Mouse (Mus musculus) G1E (cell line): Measurements from ENCODE around the gene Olfr998. TPM values are rescaled to one million over a fixed set of nuclear protein-coding genes. Genes with fewer than 3 reads are reported as not detected.
A peak's percentile ranks its signal among the peaks of the same experiment; 100 is the strongest.
"Not testable (repeated sequence)": the region's sequence is repeated elsewhere in the genome, so short reads cannot be mapped to it uniquely, and the experiment has no call there.

Experiments used
- ATAC-seq: 2 replicates; pipeline ENCODE4 v1.8.0; 2016; ENCODE audit warnings: mild to moderate bottlenecking; ENCODE audit not compliant: insufficient number of reproducible peaks, poor library complexity, low FRiP score, severe bottlenecking; ENCODE audit errors: extremely low read depth
- DNase-seq: peaks from one replicate; pipeline ENCODE4 v3.0.0; 2012; ENCODE audit warnings: low spot score
- H3K27me3 ChIP-seq: 2 replicates; pipeline ENCODE4 v1.6.1; 2012; ENCODE audit warnings: mild to moderate bottlenecking, low read length, inconsistent platforms; ENCODE audit not compliant: insufficient read depth
- H3K36me3 ChIP-seq: replicated peaks from 2 replicates; pipeline ENCODE3; 2012; ENCODE audit warnings: mild to moderate bottlenecking, inconsistent platforms
- H3K4me1 ChIP-seq: 2 replicates; pipeline ENCODE4 v1.6.1; 2012; ENCODE audit warnings: low read depth, low read length, inconsistent platforms, mixed read lengths; ENCODE audit not compliant: insufficient read depth
- H3K4me3 ChIP-seq: 2 replicates; pipeline ENCODE4 v1.5.1; 2012; ENCODE audit warnings: low read depth, mild to moderate bottlenecking, inconsistent platforms, low read length, moderate library complexity, mixed read lengths
- H3K9me3 ChIP-seq: replicated peaks from 2 replicates; pipeline ENCODE4 v1.6.1; 2012; ENCODE audit warnings: inconsistent platforms
- CTCF ChIP-seq: IDR thresholded peaks from 2 replicates; pipeline ENCODE4 v1.5.1; 2012; ENCODE audit warnings: low read depth, low read length, inconsistent platforms, mixed read lengths
- GATA1 ChIP-seq: IDR thresholded peaks from 2 replicates; pipeline ENCODE4 v1.6.1; 2012; ENCODE audit warnings: borderline replicate concordance, low read length, inconsistent platforms, mixed read lengths
- GATA2 ChIP-seq: IDR thresholded peaks from 2 replicates; pipeline ENCODE4 v1.6.1; 2012; ENCODE audit warnings: low read depth, low read length, inconsistent platforms, borderline replicate concordance
- POLR2AphosphoS5 ChIP-seq: IDR thresholded peaks from 2 replicates; pipeline ENCODE4 v1.6.1; 2012; ENCODE audit warnings: low read depth, low read length, inconsistent platforms; ENCODE audit not compliant: insufficient replicate concordance
- TAL1 ChIP-seq: conservative IDR thresholded peaks from 2 replicates; pipeline ENCODE4 v1.6.1; 2012; ENCODE audit warnings: low read depth, low read length, inconsistent platforms, mixed read lengths
- polyA plus RNA-seq: library from polyadenylated mRNA; stranded (reverse); fragments of >175 nt; gene quantifications from 2 replicates; pipeline ENCODE4 v1.2.3, GENCODE M21; 2012
- total RNA-seq, 2 experiments: library from RNA; stranded (forward) in 1 of 2; stranded (reverse) in 1 of 2; fragments of 200-1000 nt in 1 of 2; fragments of >200 nt in 1 of 2; fragmentation: Nextera tagmentation in 1 of 2; gene quantifications; 2 replicates each; pipeline ENCODE4 v1.2.3; 2014 to 2017

The Olfr998 gene
- not detected in 2 replicates for total RNA-seq (2014; fragmentation: Nextera tagmentation)
- not detected in 2 replicates for total RNA-seq (2017)
- not detected in 2 replicates for polyA plus RNA-seq

- H3K4me3 ChIP-seq, DNase-seq, H3K4me1 ChIP-seq, H3K9me3 ChIP-seq, ATAC-seq, H3K27me3 ChIP-seq, H3K36me3 ChIP-seq: not testable (repeated sequence)
Observed at GRCm38 (mm10) chr2:85588648-85589047, at the start of gene Olfr998. Gene Olfr998 (plus strand): TSS chr2:85588948.

DNA sequence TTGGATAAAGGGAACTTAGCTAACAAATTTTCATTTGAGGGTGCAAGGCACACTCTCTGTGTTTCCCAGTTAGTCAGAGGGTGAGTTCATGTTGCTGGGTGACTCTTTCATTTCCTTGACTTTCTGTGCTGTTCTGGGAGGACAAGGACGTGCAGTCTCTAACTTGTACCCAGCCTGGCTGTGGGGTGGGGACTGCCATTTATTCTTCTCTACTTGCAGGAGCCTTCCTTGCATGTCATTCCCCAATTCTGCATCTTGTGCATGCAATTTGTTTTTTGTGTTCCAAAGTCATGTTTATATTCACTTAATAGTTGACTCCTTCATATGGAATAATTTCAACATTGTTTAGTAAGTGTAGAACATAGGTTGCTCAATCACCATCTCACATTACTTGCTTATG is 33.9 kb upstream of the Olfr998 start:
- ATAC-seq (no peak), DNase-seq (no peak)
- Histone ChIP-seq H3K9me3 (no peaks in the 10 kb centered on the region), H3K4me1 (no peaks in the 10 kb centered on the region), H3K27me3 (no peaks in the 10 kb centered on the region), H3K4me3 (no peak overlapping the region), H3K36me3 (no peaks in the 10 kb centered on the region)
- TF ChIP-seq GATA2 (no peak), TAL1 (no peak), CTCF (no peak), GATA1 (no peak), POLR2AphosphoS5 (no peak)

DNA sequence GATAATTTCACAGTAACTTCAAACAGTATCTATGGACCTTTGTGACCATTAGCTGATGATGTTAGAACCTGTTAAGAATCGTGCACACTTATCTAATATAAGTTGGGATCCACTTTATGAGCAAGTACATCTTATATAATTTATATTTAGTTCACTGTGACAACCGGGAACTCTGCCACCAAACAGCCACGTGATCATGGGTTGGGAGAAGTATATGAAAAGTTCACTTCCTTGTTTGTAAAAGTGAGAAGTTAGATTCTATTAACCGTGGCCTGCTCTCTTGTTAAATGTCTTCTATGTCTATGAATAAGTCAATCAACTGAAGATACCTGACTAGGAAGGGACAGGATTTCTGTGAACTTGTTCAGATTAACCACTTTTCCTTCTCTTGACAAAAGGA is 28.5 kb upstream of the Olfr998 start:
- ATAC-seq (no peak), DNase-seq (no peak)
- H3K27me3 ChIP-seq: no peaks in the 10 kb centered on the region
- H3K4me3 ChIP-seq: no peak overlapping the region
- H3K36me3 ChIP-seq: no peaks in the 10 kb centered on the region
- no peak for TF ChIP-seq GATA2
- TF ChIP-seq TAL1: no peak
- TF ChIP-seq GATA1: no peak
- TF ChIP-seq POLR2AphosphoS5: no peak
- TF ChIP-seq CTCF: no peak
- no peaks in the 10 kb centered on the region for H3K4me1 ChIP-seq
- no peaks in the 10 kb centered on the region for H3K9me3 ChIP-seq

GRCm38 (mm10) chr2:85561187-85561586 is 27.6 kb upstream of the Olfr998 start:
- ATAC-seq: no peak
- H3K4me1 ChIP-seq: no peaks in the 10 kb centered on the region
- no peak overlapping the region for H3K4me3 ChIP-seq
- no peaks in the 10 kb centered on the region for H3K9me3 ChIP-seq
- peak; percentile 1 for DNase-seq
- TF ChIP-seq GATA2 (no peak), GATA1 (no peak), TAL1 (no peak), CTCF (peak; percentile 33; the same call in 1 of the 2 replicates), POLR2AphosphoS5 (no peak)
- no peaks in the 10 kb centered on the region for H3K27me3 ChIP-seq
- no peaks in the 10 kb centered on the region for H3K36me3 ChIP-seq

- H3K9me3 ChIP-seq: no peaks in the 10 kb centered on the region
- no peaks in the 10 kb centered on the region for H3K27me3 ChIP-seq
- DNase-seq (no peak), ATAC-seq (no peak)
- TF ChIP-seq CTCF: no peak
- TF ChIP-seq GATA1: no peak
- no peak for TF ChIP-seq GATA2
- no peak for TF ChIP-seq TAL1
- no peak for TF ChIP-seq POLR2AphosphoS5
- no peaks in the 10 kb centered on the region for H3K36me3 ChIP-seq
- no peak within 1 kb of the TSS for H3K4me3 ChIP-seq
- H3K4me1 ChIP-seq: no peaks in the 10 kb centered on the region
Observed at GRCm38 (mm10) chr2:85578915-85579314, 9.8 kb upstream of the Olfr998 start, which contains the start of gene Olfr996. Gene Olfr996 (plus strand): TSS chr2:85579215.

GRCm38 (mm10) chr2:85611803-85612202 is 23.1 kb downstream of the Olfr998 start, which contains the start of gene Olfr1000:
Gene Olfr1000 (minus strand): TSS chr2:85611903.
- no peaks in the 10 kb centered on the region for H3K36me3 ChIP-seq
- no peak within 1 kb of the TSS for H3K4me3 ChIP-seq
- no peaks in the 10 kb centered on the region for H3K9me3 ChIP-seq
- ATAC-seq (no peak), DNase-seq (no peak)
- no peaks in the 10 kb centered on the region for H3K4me1 ChIP-seq
- H3K27me3 ChIP-seq: no peaks in the 10 kb centered on the region
- TF ChIP-seq GATA2 (no peak), TAL1 (no peak), POLR2AphosphoS5 (no peak), GATA1 (no peak), CTCF (no peak)

Other genes starting within 250 kb of the Olfr998 start
- not detected in 2 replicates for gene Olfr987, start 249.6 kb upstream of the Olfr998 start, total RNA-seq (2014; fragmentation: Nextera tagmentation)
- 0.06 and 0.27 TPM in 2 replicates for gene Olfr987, start 249.6 kb upstream of the Olfr998 start, total RNA-seq (2017)
- not detected in 2 replicates for gene Olfr987, start 249.6 kb upstream of the Olfr998 start, polyA plus RNA-seq
- gene Olfr988, start 225.7 kb upstream of the Olfr998 start, total RNA-seq (2014; fragmentation: Nextera tagmentation): not detected in 2 replicates
- 0.76 TPM in 1 of 2 replicates, not detected in the other for gene Olfr988, start 225.7 kb upstream of the Olfr998 start, total RNA-seq (2017)
- gene Olfr988, start 225.7 kb upstream of the Olfr998 start, polyA plus RNA-seq: not detected in 2 replicates
- not detected in 2 replicates for gene Olfr992, start 179.5 kb upstream of the Olfr998 start, total RNA-seq (2014; fragmentation: Nextera tagmentation)
- gene Olfr992, start 179.5 kb upstream of the Olfr998 start, total RNA-seq (2017): not detected in 2 replicates
- gene Olfr992, start 179.5 kb upstream of the Olfr998 start, polyA plus RNA-seq: not detected in 2 replicates
- gene Olfr993, start 174.1 kb upstream of the Olfr998 start, total RNA-seq (2014; fragmentation: Nextera tagmentation): not detected in 2 replicates
- gene Olfr993, start 174.1 kb upstream of the Olfr998 start, total RNA-seq (2017): not detected in 2 replicates
- gene Olfr993, start 174.1 kb upstream of the Olfr998 start, polyA plus RNA-seq: not detected in 2 replicates
- not detected in 2 replicates for gene Olfr994, start 152.5 kb upstream of the Olfr998 start, total RNA-seq (2014; fragmentation: Nextera tagmentation)
- 0.11 and 0.17 TPM in 2 replicates for gene Olfr994, start 152.5 kb upstream of the Olfr998 start, total RNA-seq (2017)
- gene Olfr994, start 152.5 kb upstream of the Olfr998 start, polyA plus RNA-seq: not detected in 2 replicates
- gene Olfr995, start 145.3 kb upstream of the Olfr998 start, total RNA-seq (2014; fragmentation: Nextera tagmentation): not detected in 2 replicates
- gene Olfr995, start 145.3 kb upstream of the Olfr998 start, total RNA-seq (2017): 0.11 and 0.12 TPM in 2 replicates
- not detected in 2 replicates for gene Olfr995, start 145.3 kb upstream of the Olfr998 start, polyA plus RNA-seq
- gene 4833423E24Rik, start 69.9 kb upstream of the Olfr998 start, total RNA-seq (2014; fragmentation: Nextera tagmentation): not detected in 2 replicates
- gene 4833423E24Rik, start 69.9 kb upstream of the Olfr998 start, total RNA-seq (2017): 0.11 TPM in 1 of 2 replicates, not detected in the other
- gene 4833423E24Rik, start 69.9 kb upstream of the Olfr998 start, polyA plus RNA-seq: not detected in 2 replicates
- gene Olfr996, start 9.7 kb upstream of the Olfr998 start, total RNA-seq (2014; fragmentation: Nextera tagmentation): not detected in 2 replicates
- not detected in 2 replicates for gene Olfr996, start 9.7 kb upstream of the Olfr998 start, total RNA-seq (2017)
- gene Olfr996, start 9.7 kb upstream of the Olfr998 start, polyA plus RNA-seq: not detected in 2 replicates
- not detected in 2 replicates for gene Olfr1000, start 23.0 kb downstream of the Olfr998 start, total RNA-seq (2014; fragmentation: Nextera tagmentation)
- gene Olfr1000, start 23.0 kb downstream of the Olfr998 start, total RNA-seq (2017): 0.12 and 0.22 TPM in 2 replicates
- gene Olfr1000, start 23.0 kb downstream of the Olfr998 start, polyA plus RNA-seq: not detected in 2 replicates
- gene Olfr1002, start 61.8 kb downstream of the Olfr998 start, total RNA-seq (2014; fragmentation: Nextera tagmentation): not detected in 2 replicates
- gene Olfr1002, start 61.8 kb downstream of the Olfr998 start, total RNA-seq (2017): 0.12 TPM in 1 of 2 replicates, not detected in the other
- gene Olfr1002, start 61.8 kb downstream of the Olfr998 start, polyA plus RNA-seq: not detected in 2 replicates
- not detected in 2 replicates for gene Olfr154, start 75.5 kb downstream of the Olfr998 start, total RNA-seq (2014; fragmentation: Nextera tagmentation)
- gene Olfr154, start 75.5 kb downstream of the Olfr998 start, total RNA-seq (2017): 0.11 and 0.29 TPM in 2 replicates
- not detected in 2 replicates for gene Olfr154, start 75.5 kb downstream of the Olfr998 start, polyA plus RNA-seq
- not detected in 2 replicates for gene Olfr1006, start 89.8 kb downstream of the Olfr998 start, total RNA-seq (2014; fragmentation: Nextera tagmentation)
- not detected in 2 replicates for gene Olfr1006, start 89.8 kb downstream of the Olfr998 start, total RNA-seq (2017)
- not detected in 2 replicates for gene Olfr1006, start 89.8 kb downstream of the Olfr998 start, polyA plus RNA-seq
- not detected in 2 replicates for gene Olfr1008, start 100.5 kb downstream of the Olfr998 start, total RNA-seq (2014; fragmentation: Nextera tagmentation)
- 0.11 and 0.12 TPM in 2 replicates for gene Olfr1008, start 100.5 kb downstream of the Olfr998 start, total RNA-seq (2017)
- gene Olfr1008, start 100.5 kb downstream of the Olfr998 start, polyA plus RNA-seq: not detected in 2 replicates
- not detected in 2 replicates for gene Olfr1009, start 126.5 kb downstream of the Olfr998 start, total RNA-seq (2014; fragmentation: Nextera tagmentation)
- 0.05 and 0.12 TPM in 2 replicates for gene Olfr1009, start 126.5 kb downstream of the Olfr998 start, total RNA-seq (2017)
- gene Olfr1009, start 126.5 kb downstream of the Olfr998 start, polyA plus RNA-seq: not detected in 2 replicates
- gene Olfr1012, start 173.8 kb downstream of the Olfr998 start, total RNA-seq (2014; fragmentation: Nextera tagmentation): not detected in 2 replicates
- gene Olfr1012, start 173.8 kb downstream of the Olfr998 start, total RNA-seq (2017): 0.12 and 0.16 TPM in 2 replicates
- not detected in 2 replicates for gene Olfr1012, start 173.8 kb downstream of the Olfr998 start, polyA plus RNA-seq
- gene Olfr1013, start 178.2 kb downstream of the Olfr998 start, total RNA-seq (2014; fragmentation: Nextera tagmentation): not detected in 2 replicates
- gene Olfr1013, start 178.2 kb downstream of the Olfr998 start, total RNA-seq (2017): 0.06 TPM in 1 of 2 replicates, not detected in the other
- not detected in 2 replicates for gene Olfr1013, start 178.2 kb downstream of the Olfr998 start, polyA plus RNA-seq
- gene Olfr1014, start 183.8 kb downstream of the Olfr998 start, total RNA-seq (2014; fragmentation: Nextera tagmentation): not detected in 2 replicates
- 0.27 TPM in 1 of 2 replicates, not detected in the other for gene Olfr1014, start 183.8 kb downstream of the Olfr998 start, total RNA-seq (2017)
- gene Olfr1014, start 183.8 kb downstream of the Olfr998 start, polyA plus RNA-seq: not detected in 2 replicates
- not detected in 2 replicates for gene Olfr1015, start 193.1 kb downstream of the Olfr998 start, total RNA-seq (2014; fragmentation: Nextera tagmentation)
- not detected in 2 replicates for gene Olfr1015, start 193.1 kb downstream of the Olfr998 start, total RNA-seq (2017)
- not detected in 2 replicates for gene Olfr1015, start 193.1 kb downstream of the Olfr998 start, polyA plus RNA-seq
- gene Olfr1016, start 213.6 kb downstream of the Olfr998 start, total RNA-seq (2014; fragmentation: Nextera tagmentation): not detected in 2 replicates
- 0.11 TPM in 1 of 2 replicates, not detected in the other for gene Olfr1016, start 213.6 kb downstream of the Olfr998 start, total RNA-seq (2017)
- gene Olfr1016, start 213.6 kb downstream of the Olfr998 start, polyA plus RNA-seq: not detected in 2 replicates
- gene Olfr1018, start 229.5 kb downstream of the Olfr998 start, total RNA-seq (2014; fragmentation: Nextera tagmentation): not detected in 2 replicates
- 0.17 TPM in 1 of 2 replicates, not detected in the other for gene Olfr1018, start 229.5 kb downstream of the Olfr998 start, total RNA-seq (2017)
- gene Olfr1018, start 229.5 kb downstream of the Olfr998 start, polyA plus RNA-seq: not detected in 2 replicates